Mouse (Mus musculus) testis, adult 10 weeks (tissue): ENCODE measurements around the gene Gm3402. TPM values are rescaled to one million over a fixed set of nuclear protein-coding genes. Genes with fewer than 3 reads are reported as not detected.

Experiments used
- polyA plus RNA-seq: library from polyadenylated mRNA; stranded (reverse); fragments of 350-450 nt; fragmentation: Illumina TruSeq; extraction: RNeasy Lipid Tissue Mini Kit (QIAGEN cat#74804); gene quantifications from one replicate; pipeline ENCODE4 v1.2.3, GENCODE M21; 2014; ENCODE audit warnings: low read depth, low replicate concordance

Gm3402 gene
- 9.3 TPM for polyA plus RNA-seq

DNA sequence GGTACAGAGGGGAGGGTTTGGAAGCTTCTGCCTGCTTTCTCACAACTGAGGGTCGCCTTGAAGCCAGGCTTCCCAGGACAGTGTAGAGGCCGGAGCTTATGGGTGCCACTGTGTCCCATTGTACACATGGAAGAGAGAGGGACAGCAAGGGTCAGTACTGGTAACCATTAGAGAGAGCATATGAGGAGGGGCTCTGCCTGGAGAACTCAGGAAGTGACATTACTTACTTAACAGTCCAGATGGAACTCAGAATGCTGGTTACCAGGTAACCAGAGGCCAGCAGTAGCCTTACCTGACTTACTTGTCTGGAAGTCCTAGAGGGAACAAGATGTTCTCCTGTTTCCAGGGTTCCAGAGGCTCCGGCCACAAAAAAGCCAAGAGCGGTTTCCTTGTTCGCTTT lies at the start of gene Gm3402:
Gene Gm3402, plus strand, starts transcription at position 301 of the 400 bp plus-strand sequence.

GRCm38 (mm10) chr5:146481665-146482064 lies 32.3 kb upstream of the Gm3402 start, which contains the start of gene Gm6408:
Gene Gm6408, plus strand, starts transcription at chr5:146481965.

GRCm38 (mm10) chr5:146491063-146491462 lies 22.9 kb upstream of the Gm3402 start, which contains the start of gene Gm6370:
Gene Gm6370, plus strand, starts transcription at chr5:146491363.

GRCm38 (mm10) chr5:146502099-146502498 lies 11.8 kb upstream of the Gm3402 start, which contains the start of gene 4930449I24Rik:
Gene 4930449I24Rik, plus strand, starts transcription at chr5:146502399.

DNA sequence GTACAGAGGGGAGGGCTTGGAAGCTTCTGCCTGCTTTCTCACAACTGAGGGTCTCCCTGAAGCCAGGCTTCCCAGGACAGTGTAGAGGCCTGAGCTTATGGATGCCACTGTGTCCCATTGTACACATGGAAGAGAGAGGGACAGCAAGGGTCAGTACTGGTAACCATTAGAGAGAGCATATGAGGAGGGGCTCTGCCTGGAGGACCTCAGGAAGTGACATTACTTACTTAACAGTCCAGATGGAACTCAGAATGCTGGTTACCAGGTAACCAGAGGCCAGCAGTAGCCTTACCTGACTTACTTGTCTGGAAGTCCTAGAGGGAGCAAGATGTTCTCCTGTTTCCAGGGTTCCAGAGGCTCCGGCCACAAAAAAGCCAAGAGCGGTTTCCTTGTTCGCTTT lies 11.6 kb downstream of the Gm3402 start, which contains the start of gene Gm3404:
Gene Gm3404, plus strand, starts transcription at position 301 of the 400 bp plus-strand sequence.

DNA sequence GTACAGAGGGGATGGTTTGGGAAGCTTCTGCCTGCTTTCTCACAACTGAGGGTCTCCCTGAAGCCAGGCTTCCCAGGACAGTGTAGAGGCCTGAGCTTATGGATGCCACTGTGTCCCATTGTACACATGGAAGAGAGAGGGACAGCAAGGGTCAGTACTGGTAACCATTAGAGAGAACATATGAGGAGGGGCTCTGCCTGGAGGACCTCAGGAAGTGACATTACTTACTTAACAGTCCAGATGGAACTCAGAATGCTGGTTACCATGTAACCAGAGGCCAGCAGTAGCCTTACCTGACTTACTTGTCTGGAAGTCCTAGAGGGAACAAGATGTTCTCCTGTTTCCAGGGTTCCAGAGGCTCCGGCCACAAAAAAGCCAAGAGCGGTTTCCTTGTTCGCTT lies 23.4 kb downstream of the Gm3402 start, which contains the start of gene Gm3409:
Gene Gm3409, plus strand, starts transcription at position 301 of the 400 bp plus-strand sequence.

DNA sequence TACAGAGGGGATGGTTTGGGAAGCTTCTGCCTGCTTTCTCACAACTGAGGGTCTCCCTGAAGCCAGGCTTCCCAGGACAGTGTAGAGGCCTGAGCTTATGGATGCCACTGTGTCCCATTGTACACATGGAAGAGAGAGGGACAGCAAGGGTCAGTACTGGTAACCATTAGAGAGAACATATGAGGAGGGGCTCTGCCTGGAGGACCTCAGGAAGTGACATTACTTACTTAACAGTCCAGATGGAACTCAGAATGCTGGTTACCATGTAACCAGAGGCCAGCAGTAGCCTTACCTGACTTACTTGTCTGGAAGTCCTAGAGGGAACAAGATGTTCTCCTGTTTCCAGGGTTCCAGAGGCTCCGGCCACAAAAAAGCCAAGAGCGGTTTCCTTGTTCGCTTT lies 41.9 kb downstream of the Gm3402 start, which contains the start of gene Gm3415:
Gene Gm3415, plus strand, starts transcription at position 301 of the 400 bp plus-strand sequence.

Other genes with a start within 250 kb of the Gm3402 start
- gene Wasf3, start 129.1 kb upstream of the Gm3402 start, polyA plus RNA-seq: 7.1 TPM
- gene Gm6408, start 32.2 kb upstream of the Gm3402 start, polyA plus RNA-seq: 4.6 TPM
- 13.3 TPM for gene Gm6370, start 22.8 kb upstream of the Gm3402 start, polyA plus RNA-seq
- gene 4930449I24Rik, start 11.7 kb upstream of the Gm3402 start, polyA plus RNA-seq: 5.8 TPM
- 8.2 TPM for gene Gm3404, start 11.7 kb downstream of the Gm3402 start, polyA plus RNA-seq
- 6.8 TPM for gene Gm3409, start 23.5 kb downstream of the Gm3402 start, polyA plus RNA-seq
- 4.0 TPM for gene Gm3415, start 42.0 kb downstream of the Gm3402 start, polyA plus RNA-seq
- not detected for gene Gpr12, start 71.1 kb downstream of the Gm3402 start, polyA plus RNA-seq